Mouse (Mus musculus): ENCODE measurements around the gene Ssxb9.
"Not testable (repeated sequence)": the region's sequence is repeated elsewhere in the genome, so short reads cannot be mapped to it uniquely, and the experiment has no call there.

The Ssxb9 gene

DNA sequence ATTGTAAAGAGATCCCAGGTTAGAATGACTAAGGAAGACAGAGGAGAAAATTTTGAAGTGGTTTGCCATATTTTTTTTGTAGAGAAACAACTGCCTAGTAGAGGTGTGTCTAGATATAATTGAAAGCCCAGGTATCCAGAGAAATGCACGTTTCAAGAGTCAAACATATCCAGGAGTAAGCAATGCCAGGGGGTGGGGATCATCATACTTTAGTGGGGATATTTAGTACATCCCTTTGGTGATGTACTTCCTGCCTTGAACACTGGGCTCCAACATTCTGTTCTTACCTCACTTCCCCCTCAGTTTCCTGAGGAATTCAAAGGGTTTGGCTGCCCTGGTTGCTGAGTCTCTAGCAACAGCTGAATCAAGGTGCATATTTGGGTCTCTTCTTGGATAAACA is at the start of gene Ssxb9:
Ssxb9 (plus strand) TSS at position 301 of the 400 bp plus-strand sequence.
- DNase-seq (ENCODE audit: low spot score): not testable (repeated sequence)

GRCm38 (mm10) chrX:8327124-8327523 is 39.7 kb upstream of the Ssxb9 start, which contains the start of gene Ssxb10:
TSS of gene Ssxb10 (plus strand) at chrX:8327424.
- DNase-seq (ENCODE audit: low spot score): no peak

DNA sequence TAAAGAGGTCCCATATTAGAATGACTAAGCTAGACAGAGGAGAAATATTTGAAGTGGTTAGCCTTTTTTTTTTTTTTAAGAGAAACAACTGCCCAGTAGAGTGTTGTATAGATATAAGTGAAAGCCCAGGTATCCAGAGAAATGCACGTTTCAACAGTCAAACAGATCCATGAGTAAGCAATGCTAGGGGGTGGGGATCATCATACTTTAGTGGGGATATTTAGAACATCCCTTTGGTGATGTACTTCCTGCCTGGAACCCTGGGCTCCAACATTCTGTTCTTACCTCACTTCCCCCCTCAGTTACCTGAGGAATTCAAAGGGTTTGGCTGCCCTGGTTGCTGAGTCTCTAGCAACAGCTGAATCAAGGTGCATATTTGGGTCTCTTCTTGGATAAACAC is 46.2 kb downstream of the Ssxb9 start, which contains the start of gene Ssxb1:
Ssxb1 (plus strand) TSS at position 301 of the 400 bp plus-strand sequence.
- DNase-seq (ENCODE audit: low spot score): not testable (repeated sequence)
